Mouse (Mus musculus) testis, postnatal 10 days (tissue): ENCODE data around the gene Actr2.
"Not testable (repeated sequence)": the region's sequence is repeated elsewhere in the genome, so short reads cannot be mapped to it uniquely, and the experiment has no call there.

Experiments used
- DNase-seq: peaks from one replicate; pipeline ENCODE4 v3.0.0; 2021; ENCODE audit warnings: low spot score

Gene Actr2

GRCm38 (mm10) chr11:20045586-20045985 is 67.1 kb downstream of the Actr2 start:
- DNase-seq: no peak

GRCm38 (mm10) chr11:20043256-20043655 is 69.5 kb downstream of the Actr2 start:
- DNase-seq: no peak

- no peak for DNase-seq
These were observed 70.6 kb downstream of the Actr2 start for GRCm38 (mm10) chr11:20042106-20042505.

- DNase-seq: no peak
These were observed 71.4 kb downstream of the Actr2 start for GRCm38 (mm10) chr11:20041164-20041920.

GRCm38 (mm10) chr11:20038723-20039122 is 74.0 kb downstream of the Actr2 start:
- no peak for DNase-seq

GRCm38 (mm10) chr11:20037739-20038138 is 75.0 kb downstream of the Actr2 start:
- no peak for DNase-seq

GRCm38 (mm10) chr11:20035972-20036371 is 76.7 kb downstream of the Actr2 start:
- no peak for DNase-seq

GRCm38 (mm10) chr11:20035343-20035928 is 77.3 kb downstream of the Actr2 start:
- DNase-seq: no peak

GRCm38 (mm10) chr11:20034337-20034947 is 78.3 kb downstream of the Actr2 start:
- no peak for DNase-seq

GRCm38 (mm10) chr11:20033541-20034160 is 79.1 kb downstream of the Actr2 start:
- no peak for DNase-seq

GRCm38 (mm10) chr11:20031536-20031935 is 81.2 kb downstream of the Actr2 start:
- DNase-seq: peak; percentile 55

GRCm38 (mm10) chr11:20030973-20031372 is 81.7 kb downstream of the Actr2 start:
- not testable (repeated sequence) for DNase-seq

GRCm38 (mm10) chr11:20029014-20029413 is 83.7 kb downstream of the Actr2 start:
- no peak for DNase-seq

- DNase-seq: no peak
These were observed 84.3 kb downstream of the Actr2 start for GRCm38 (mm10) chr11:20028396-20028795.

GRCm38 (mm10) chr11:20027719-20028118 is 85.0 kb downstream of the Actr2 start:
- DNase-seq: no peak

GRCm38 (mm10) chr11:20025899-20026298 is 86.8 kb downstream of the Actr2 start:
- no peak for DNase-seq

- no peak for DNase-seq
These were observed 89.7 kb downstream of the Actr2 start for GRCm38 (mm10) chr11:20022911-20023482.

- no peak for DNase-seq
These were observed 90.3 kb downstream of the Actr2 start for GRCm38 (mm10) chr11:20022462-20022861.

- DNase-seq: no peak
These were observed 92.0 kb downstream of the Actr2 start for GRCm38 (mm10) chr11:20020720-20021119.

GRCm38 (mm10) chr11:20018905-20019304 is 93.8 kb downstream of the Actr2 start:
- no peak for DNase-seq

- DNase-seq: no peak
These were observed 94.8 kb downstream of the Actr2 start for GRCm38 (mm10) chr11:20017937-20018336.

GRCm38 (mm10) chr11:20013366-20013765 is 99.3 kb downstream of the Actr2 start:
- DNase-seq: no peak
